Mouse (Mus musculus) liver, embryonic 14.5 days (tissue): ENCODE results near the gene Ildr2. TPM values are rescaled to one million over a fixed set of nuclear protein-coding genes. Genes with fewer than 3 reads are reported as not detected.

Source experiments
- ATAC-seq: fragments of 200-750 bp; cut with Nextera tagmentation; 2 replicates; pipeline ENCODE4 v1.8.0; 2017; ENCODE audit warnings: moderate number of reproducible peaks, mild to moderate bottlenecking, moderate library complexity; ENCODE audit not compliant: insufficient read depth
- DNase-seq, 3 experiments: peaks; one replicate each; pipeline ENCODE4 v3.0.0-alpha.2; 2012 to 2013; ENCODE audit warnings: low read depth in 3 of 3, low spot score in 3 of 3
- H3K27ac ChIP-seq: fragments of 300-500 bp; sonication (generic); 2 replicates; pipeline ENCODE4 v1.5.1; 2014; ENCODE audit warnings: moderate library complexity, mild to moderate bottlenecking, control low read depth, inconsistent platforms
- H3K27me3 ChIP-seq: fragments of 300-500 bp; sonication (generic); 2 replicates; pipeline ENCODE4 v1.6.1; 2014; ENCODE audit warnings: mild to moderate bottlenecking, low read length, moderate library complexity; ENCODE audit not compliant: control insufficient read depth, insufficient read depth
- H3K36me3 ChIP-seq: fragments of 300-500 bp; sonication (generic); replicated peaks from 2 replicates; pipeline ENCODE4 v1.6.1; 2014; ENCODE audit warnings: low read depth; ENCODE audit not compliant: control insufficient read depth, insufficient read depth
- H3K4me1 ChIP-seq, 2 experiments: fragments of 200-500 bp in 1 of 2; fragments of 300-500 bp in 1 of 2; sonication (generic) in 1 of 2; replicated peaks; 2 replicates each; pipeline ENCODE4 v1.6.1; 2012 to 2014; ENCODE audit warnings: antibody characterized with exemption in 1 of 2, inconsistent platforms in 1 of 2, low read length in 1 of 2; ENCODE audit not compliant: control insufficient read depth in 2 of 2, insufficient read depth in 2 of 2
- H3K4me2 ChIP-seq: fragments of 300-500 bp; sonication (generic); 2 replicates; pipeline ENCODE4 v1.6.1; 2014; ENCODE audit warnings: low read depth, mild to moderate bottlenecking, control low read depth, moderate library complexity
- H3K4me3 ChIP-seq, 2 experiments: fragments of 200-500 bp in 1 of 2; fragments of 300-500 bp in 1 of 2; sonication (generic) in 1 of 2; 2 replicates each; pipeline ENCODE4 v1.5.1; 2012 to 2014; ENCODE audit warnings: low read depth in 2 of 2, low read length in 2 of 2, mild to moderate bottlenecking in 2 of 2, control low read depth in 1 of 2, inconsistent platforms in 1 of 2, moderate library complexity in 1 of 2; ENCODE audit not compliant: insufficient read depth in 1 of 2
- H3K9ac ChIP-seq: fragments of 300-500 bp; sonication (generic); replicated peaks from 2 replicates; pipeline ENCODE4 v1.6.1; 2014; ENCODE audit warnings: mild to moderate bottlenecking, control low read depth, moderate library complexity
- H3K9me3 ChIP-seq: fragments of 300-500 bp; sonication (generic); 2 replicates; pipeline ENCODE4 v1.6.1; 2016; ENCODE audit warnings: low read length, mixed read lengths; ENCODE audit not compliant: control insufficient read depth
- CTCF ChIP-seq: IDR thresholded peaks from 2 replicates; pipeline ENCODE4 v1.5.1; 2016; ENCODE audit warnings: antibody characterized with exemption, low read depth, control low read depth
- EP300 ChIP-seq: IDR thresholded peaks from 2 replicates; pipeline ENCODE4 v1.6.1; 2016; ENCODE audit warnings: antibody characterized with exemption, low read depth
- WGBS: fragments of 180-500 bp; shearing (Covaris S2); extraction: QIAGEN DNeasy Blood & Tissue Kit; methylation state at CpG from one replicate; pipeline ENCODE4 v1.1.7; 2014; ENCODE audit not compliant: insufficient replicate concordance; 5-methylcytosine and 5-hydroxymethylcytosine counted together
- polyA plus RNA-seq, 2 experiments: library from polyadenylated mRNA; depleted of rRNA in 1 of 2; stranded (reverse) in 1 of 2; unstranded in 1 of 2; fragments of >200 nt; fragmentation: Nextera tagmentation in 1 of 2; extraction: Ambion mirVana in 1 of 2; gene quantifications; 2 replicates each; pipeline versions ENCODE4 v1.2.1 to v1.2.3; 2012 to 2014

Ildr2 gene
- polyA plus RNA-seq, 2 experiments, result 0.03 TPM; not detected in 1

- Histone ChIP-seq H3K9me3 (no peaks in the 10 kb centered on the region), H3K4me1 (no peaks in the 10 kb centered on the region), H3K36me3 (no peaks in the 10 kb centered on the region), H3K9ac (no peak overlapping the region), H3K27ac (no peak overlapping the region), H3K4me2 (no peak overlapping the region), H3K27me3 (peaks cover 26% of the 10 kb centered on the region), H3K4me3 (no peak overlapping the region)
- TF ChIP-seq CTCF (no peak), EP300 (no peak)
- ATAC-seq (no peak), DNase-seq (no peak)
- 34% methylated on average over 4 of the region's 4 CpGs for WGBS
These were observed 3.0 kb downstream of the Ildr2 start for GRCm38 (mm10) chr1:166256898-166257297.

- ATAC-seq (no peak), DNase-seq (no peak)
- H3K27me3 ChIP-seq, result peaks cover 10% of the 10 kb centered on the region
- no peak overlapping the region for H3K27ac ChIP-seq
- H3K4me3 ChIP-seq, result no peak overlapping the region
- no peak overlapping the region for H3K4me2 ChIP-seq
- TF ChIP-seq EP300, result no peak
- no peak for TF ChIP-seq CTCF
- H3K9ac ChIP-seq, result no peak overlapping the region
- H3K36me3 ChIP-seq, result no peaks in the 10 kb centered on the region
- 52% methylated on average over 6 of the region's 6 CpGs for WGBS
- no peaks in the 10 kb centered on the region for H3K4me1 ChIP-seq
- no peaks in the 10 kb centered on the region for H3K9me3 ChIP-seq
These were observed 5.6 kb downstream of the Ildr2 start for GRCm38 (mm10) chr1:166259526-166259925.

GRCm38 (mm10) chr1:166266001-166266705, 12.2 kb downstream of the Ildr2 start:
- WGBS, result 65% methylated on average over 7 of the region's 7 CpGs

GRCm38 (mm10) chr1:166266918-166267317, 13.0 kb downstream of the Ildr2 start:
- Histone ChIP-seq H3K27ac (no peak overlapping the region), H3K9me3 (no peaks in the 10 kb centered on the region), H3K36me3 (no peaks in the 10 kb centered on the region), H3K27me3 (no peaks in the 10 kb centered on the region), H3K9ac (no peak overlapping the region), H3K4me1 (no peaks in the 10 kb centered on the region), H3K4me2 (no peak overlapping the region), H3K4me3 (no peak overlapping the region)
- ATAC-seq (no peak), DNase-seq (no peak)
- 43% methylated on average over 9 of the region's 9 CpGs for WGBS
- no peak for TF ChIP-seq EP300
- no peak for TF ChIP-seq CTCF

More at GRCm38 (mm10) chr1:166266001-166266705, 12.2 kb downstream of the Ildr2 start:
- Histone ChIP-seq H3K27ac (no peak overlapping the region), H3K36me3 (no peaks in the 10 kb centered on the region), H3K9ac (no peak overlapping the region), H3K27me3 (no peaks in the 10 kb centered on the region), H3K9me3 (no peaks in the 10 kb centered on the region), H3K4me3 (no peak overlapping the region), H3K4me1 (no peaks in the 10 kb centered on the region), H3K4me2 (no peak overlapping the region)
- ATAC-seq (no peak), DNase-seq (no peak)
- TF ChIP-seq CTCF, result no peak
- no peak for TF ChIP-seq EP300

GRCm38 (mm10) chr1:166268218-166268617, 14.3 kb downstream of the Ildr2 start:
- H3K4me3 ChIP-seq, result no peak overlapping the region
- H3K9ac ChIP-seq, result no peak overlapping the region
- H3K4me1 ChIP-seq, result no peaks in the 10 kb centered on the region
- no peak overlapping the region for H3K4me2 ChIP-seq
- 60% methylated on average over 5 of the region's 5 CpGs for WGBS
- H3K9me3 ChIP-seq, result no peaks in the 10 kb centered on the region
- TF ChIP-seq EP300 (no peak), CTCF (no peak)
- DNase-seq (no peak), ATAC-seq (no peak)
- no peaks in the 10 kb centered on the region for H3K36me3 ChIP-seq
- H3K27me3 ChIP-seq, result no peaks in the 10 kb centered on the region
- no peak overlapping the region for H3K27ac ChIP-seq
